Mouse (Mus musculus) small intestine, adult 2 months (tissue): ENCODE measurements at regions not wholly inside any gene's neighbourhood (a gene's known extent, or its start where the extent isn't known, plus 50 kb on each side); places are given as distances from the start of the nearest gene placed in this dataset.

ENCODE experiments used
- H3K27ac ChIP-seq: fragments of 200-500 bp; 2 replicates; pipeline ENCODE4 v1.5.1; 2012; ENCODE audit warnings: low read depth, low read length, control low read depth, inconsistent platforms; ENCODE audit not compliant: insufficient read depth
- H3K27me3 ChIP-seq: fragments of 200-500 bp; 2 replicates; pipeline ENCODE4 v1.6.1; 2012; ENCODE audit warnings: mild to moderate bottlenecking, moderate library complexity, low read length, inconsistent platforms; ENCODE audit not compliant: control insufficient read depth, insufficient read depth
- H3K36me3 ChIP-seq: fragments of 200-500 bp; 2 replicates; pipeline ENCODE4 v1.6.1; 2012; ENCODE audit warnings: mild to moderate bottlenecking, low read length, control low read depth, inconsistent platforms; ENCODE audit not compliant: control insufficient read depth, insufficient read depth
- H3K4me1 ChIP-seq: fragments of 200-500 bp; 2 replicates; pipeline ENCODE4 v1.6.1; 2012; ENCODE audit warnings: low read length, inconsistent platforms, mixed read lengths; ENCODE audit not compliant: control insufficient read depth, insufficient read depth, insufficient read length
- H3K4me3 ChIP-seq: fragments of 200-500 bp; 2 replicates; pipeline ENCODE4 v1.5.1; 2012; ENCODE audit warnings: low read depth, mild to moderate bottlenecking, control low read depth, inconsistent platforms, low read length, moderate library complexity
- CTCF ChIP-seq: fragments of 200-500 bp; IDR thresholded peaks from 2 replicates; pipeline ENCODE4 v1.5.1; 2012; ENCODE audit warnings: low read depth, mild to moderate bottlenecking, control low read depth, inconsistent platforms, low read length, moderate library complexity, mixed read lengths; ENCODE audit not compliant: insufficient replicate concordance, insufficient read length; ENCODE audit errors: extremely low read depth
- POLR2A ChIP-seq: fragments of 200-500 bp; IDR thresholded peaks from 2 replicates; pipeline ENCODE4 v1.6.1; 2012; ENCODE audit warnings: low read depth, mild to moderate bottlenecking, control low read depth, inconsistent platforms, low read length, moderate library complexity
- WGBS: fragments of 180-500 bp; shearing (Covaris S2); methylation state at CpG from one replicate; pipeline ENCODE4 v1.1.7; 2018; 5-methylcytosine and 5-hydroxymethylcytosine counted together

DNA sequence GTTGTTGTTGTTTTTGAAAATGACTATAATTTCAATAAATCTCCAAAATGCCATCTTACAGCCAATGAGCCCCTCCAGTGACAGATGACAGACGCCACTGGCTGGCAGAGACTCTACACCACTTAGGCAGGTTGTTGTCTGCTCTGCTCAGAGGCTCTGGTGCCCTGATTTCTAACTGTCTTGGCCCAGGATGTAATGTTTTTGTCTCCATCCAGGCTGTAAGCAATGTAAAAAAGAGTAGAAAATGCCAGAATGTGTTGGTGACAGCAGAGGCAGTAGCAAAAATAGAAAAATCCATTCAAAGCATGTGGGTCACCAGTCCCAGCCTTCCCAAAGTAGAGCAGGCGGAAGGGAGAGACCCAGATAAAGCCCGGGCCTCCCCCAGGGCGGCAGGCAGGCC, 285.5 kb downstream of the Irs2 start:
- TF ChIP-seq POLR2A = no peak
- TF ChIP-seq CTCF = no peak
- Histone ChIP-seq H3K27ac (no peak overlapping the region), H3K4me3 (no peak overlapping the region), H3K4me1 (no peaks in the 10 kb centered on the region), H3K36me3 (no peaks in the 10 kb centered on the region), H3K27me3 (no peaks in the 10 kb centered on the region)
- WGBS = 79% methylated on average over 4 of the region's 4 CpGs

DNA sequence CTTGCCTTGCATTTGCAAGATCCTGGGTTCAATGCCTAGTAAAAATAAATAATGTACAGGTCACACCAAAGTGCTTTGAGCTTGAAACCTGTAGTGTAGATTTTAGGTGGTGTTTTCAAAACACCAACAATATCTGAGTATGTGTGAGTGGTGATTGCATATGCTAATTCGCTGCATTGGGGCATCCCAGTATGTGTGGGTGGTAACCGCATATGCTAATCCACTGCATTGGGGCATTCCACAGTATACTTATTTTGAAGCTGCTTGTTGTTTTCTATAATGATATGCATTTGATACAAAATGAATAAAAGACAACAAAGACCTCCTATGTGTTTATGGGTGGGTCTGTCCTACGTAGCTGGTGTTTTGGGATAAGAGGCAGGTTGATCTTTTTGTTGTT, 285.9 kb downstream of the Irs2 start:
- H3K27ac ChIP-seq = no peak overlapping the region
- H3K36me3 ChIP-seq = no peaks in the 10 kb centered on the region
- H3K27me3 ChIP-seq = no peaks in the 10 kb centered on the region
- WGBS = 94% methylated on average over 3 of the region's 3 CpGs
- no peak overlapping the region for H3K4me3 ChIP-seq
- no peaks in the 10 kb centered on the region for H3K4me1 ChIP-seq
- TF ChIP-seq CTCF (no peak), POLR2A (no peak)

DNA sequence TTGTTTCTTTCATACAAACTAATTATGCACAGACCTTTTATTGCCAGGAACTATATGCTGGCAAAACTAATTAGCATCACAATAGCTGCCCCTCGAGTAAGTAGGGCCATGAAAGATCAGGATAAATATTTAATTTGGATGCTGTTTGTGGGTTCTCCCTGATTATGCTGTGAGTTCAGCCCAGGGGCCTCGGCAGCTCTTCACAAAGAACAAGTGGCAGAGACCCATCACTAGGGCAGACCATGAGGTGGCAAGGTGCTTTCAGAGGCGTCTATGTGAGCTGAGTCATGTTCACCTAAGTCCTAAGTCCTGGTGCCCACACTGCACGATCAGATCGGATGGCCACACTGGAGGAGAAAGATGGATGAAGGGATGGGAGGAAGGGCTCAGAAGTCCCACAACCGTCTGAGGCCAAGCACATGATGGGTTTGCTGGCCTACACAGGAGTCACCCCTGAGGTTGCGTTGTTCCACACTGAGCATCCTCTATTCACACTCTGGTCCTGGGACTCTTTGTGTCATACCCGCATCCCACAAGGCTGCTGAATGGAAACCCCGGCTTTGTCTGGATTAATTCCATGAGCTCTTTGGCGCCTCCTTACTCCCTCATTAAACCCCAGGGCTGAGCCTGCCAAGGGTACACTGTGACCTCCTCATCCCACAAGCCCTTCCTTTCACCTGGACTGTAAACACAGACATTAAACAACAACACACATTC, 287.0 kb downstream of the Irs2 start:
- WGBS = 68% methylated on average over 10 of the region's 10 CpGs
- Histone ChIP-seq H3K4me1 (no peaks in the 10 kb centered on the region), H3K27ac (no peak overlapping the region), H3K4me3 (no peak overlapping the region), H3K36me3 (no peaks in the 10 kb centered on the region), H3K27me3 (no peaks in the 10 kb centered on the region)
- TF ChIP-seq CTCF (no peak), POLR2A (no peak)

DNA sequence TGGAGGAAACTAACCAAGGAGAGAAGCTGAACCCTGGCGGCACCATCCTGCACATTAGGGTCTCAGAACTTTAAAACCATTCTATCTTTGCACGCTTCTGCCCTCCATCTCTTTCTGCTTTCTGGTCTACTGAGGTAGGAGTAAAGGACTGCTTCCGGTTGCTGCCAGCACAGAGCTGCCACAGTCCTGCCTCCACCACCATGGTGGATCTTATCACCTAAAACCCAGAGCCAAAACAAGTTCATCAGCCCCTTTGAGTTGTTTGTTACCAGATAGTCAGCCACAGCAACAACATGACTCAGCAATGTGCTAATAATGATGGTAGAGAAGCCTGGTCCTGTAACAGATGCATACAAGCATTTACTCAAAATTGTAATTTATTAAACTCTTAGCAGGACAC, 287.9 kb downstream of the Irs2 start:
- 94% methylated on average over 3 of the region's 3 CpGs for WGBS
- no peak for TF ChIP-seq POLR2A
- no peak for TF ChIP-seq CTCF
- Histone ChIP-seq H3K4me1 (no peaks in the 10 kb centered on the region), H3K36me3 (no peaks in the 10 kb centered on the region), H3K27me3 (no peaks in the 10 kb centered on the region), H3K27ac (no peak overlapping the region), H3K4me3 (no peak overlapping the region)

DNA sequence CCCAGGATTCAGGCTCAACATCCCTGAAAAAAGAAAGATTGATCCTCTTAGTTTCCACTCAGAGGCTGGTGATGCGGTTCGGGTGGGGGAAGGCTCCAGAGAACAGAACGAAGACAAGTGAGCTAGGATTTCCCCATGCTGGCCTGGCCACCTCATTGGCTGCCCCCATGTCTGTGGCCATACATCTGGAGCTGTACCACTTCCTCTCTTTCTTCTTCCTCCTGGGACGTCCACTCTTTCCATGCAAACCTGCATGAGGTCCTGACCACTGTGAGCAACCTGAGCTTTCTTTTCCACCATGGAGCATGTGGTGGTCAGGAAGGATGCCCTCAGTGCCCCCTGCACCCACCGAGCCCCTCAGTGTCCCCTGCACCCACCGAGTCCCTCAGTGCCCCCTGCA, 288.8 kb downstream of the Irs2 start:
- no peak overlapping the region for H3K27ac ChIP-seq

DNA sequence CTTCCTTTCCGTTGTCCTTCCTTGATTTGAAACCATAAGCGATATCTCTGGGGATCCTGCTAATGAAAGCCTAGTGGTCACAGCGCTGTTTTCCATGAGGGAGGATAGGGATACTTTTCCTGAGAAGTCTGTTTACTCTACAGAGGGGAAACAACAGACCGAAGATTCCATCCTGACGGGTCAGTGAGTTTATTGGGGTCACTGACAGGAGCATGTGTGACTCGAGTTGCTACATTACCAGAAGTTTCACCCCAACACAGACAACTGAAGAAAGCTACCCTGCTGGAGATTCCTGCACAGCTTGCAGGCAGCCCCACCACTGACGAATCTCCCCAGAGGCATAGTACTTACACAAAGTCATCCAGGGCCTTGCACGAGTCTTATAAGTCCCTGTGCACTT, 291.0 kb downstream of the Irs2 start:
- no peak for TF ChIP-seq POLR2A
- H3K27ac ChIP-seq = no peak overlapping the region
- H3K4me1 ChIP-seq = no peaks in the 10 kb centered on the region
- H3K27me3 ChIP-seq = no peaks in the 10 kb centered on the region
- no peaks in the 10 kb centered on the region for H3K36me3 ChIP-seq
- WGBS = 53% methylated on average over 8 of the region's 8 CpGs
- no peak overlapping the region for H3K4me3 ChIP-seq

More for the DNA sequence above, 288.8 kb downstream of the Irs2 start:
- 80% methylated on average over 6 of the region's 6 CpGs for WGBS
- Histone ChIP-seq H3K36me3 (no peaks in the 10 kb centered on the region), H3K4me1 (no peaks in the 10 kb centered on the region), H3K27me3 (no peaks in the 10 kb centered on the region), H3K4me3 (no peak overlapping the region)
- TF ChIP-seq CTCF (no peak), POLR2A (no peak)

DNA sequence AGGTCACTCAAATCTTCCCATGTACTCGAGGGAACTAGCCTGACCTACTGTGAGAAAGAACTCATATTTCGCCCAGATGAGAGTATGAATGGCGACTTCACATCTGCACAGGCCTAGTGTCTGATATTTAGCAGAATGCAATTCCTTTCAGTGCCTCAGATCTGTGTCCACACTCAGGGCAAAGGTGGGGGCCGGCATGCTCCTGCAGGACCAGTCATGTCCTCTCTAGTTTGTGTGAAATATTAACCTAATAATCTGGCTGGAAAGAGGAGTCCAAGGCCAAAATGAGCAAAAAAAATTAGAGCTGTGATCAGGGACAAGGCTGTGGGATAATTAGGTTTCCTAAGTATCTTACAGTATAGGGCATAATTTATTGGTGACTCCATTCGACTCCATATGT, 292.1 kb downstream of the Irs2 start:
- 64% methylated on average over 5 of the region's 5 CpGs for WGBS
- H3K4me1 ChIP-seq = no peaks in the 10 kb centered on the region
- TF ChIP-seq POLR2A (no peak), CTCF (no peak)
- H3K27me3 ChIP-seq = no peaks in the 10 kb centered on the region
- no peak overlapping the region for H3K4me3 ChIP-seq
- H3K36me3 ChIP-seq = no peaks in the 10 kb centered on the region
- H3K27ac ChIP-seq = no peak overlapping the region
